Mouse (Mus musculus): ENCODE measurements around the gene 4930524J08Rik. TPM values are rescaled to one million over a fixed set of nuclear protein-coding genes. Genes with fewer than 3 reads are reported as not detected.

The 4930524J08Rik gene
- total and polyA plus RNA-seq, 3 experiments: 0.50 to 5.8 (median 0.72) TPM

GRCm38 (mm10) chr5:99977516-99978301 is 1.2 kb upstream of the 4930524J08Rik start:
- peak overlapping the region; percentile 92 for H3K4me2 ChIP-seq (ENCODE audit: insufficient read depth, low read depth, poor library complexity, severe bottlenecking)
- peaks cover 55% of the 10 kb centered on the region for H3K79me2 ChIP-seq (replicated peaks; ENCODE audit: control insufficient read depth, extremely low read depth, insufficient read depth, poor library complexity, severe bottlenecking)
- DNase-seq (ENCODE audit: extremely low read depth): peak; percentile 79
- H3K4me1 ChIP-seq (ENCODE audit: control insufficient read depth in 1 of 2, insufficient read depth in 2 of 2): peaks cover 6 to 35% of the 10 kb centered on the region in 2 experiments; a peak in 3 of 4 replicates
- peaks cover 6 to 31% of the 10 kb centered on the region in 2 experiments for H3K36me3 ChIP-seq (replicated peaks in 1 of 2; ENCODE audit: control insufficient read depth in 1 of 2, insufficient read depth in 1 of 2, low read length in 1 of 2)
- H3K9ac ChIP-seq (ENCODE audit: insufficient read depth, low read depth): peak overlapping the region; percentile 100
- in situ Hi-C loops (cut with MboI; ENCODE audit: low pct_ligation_motif_present, low pct_unique_long_range_greater_than_20kb, low sequenced_read_pairs) (no loop called here), dilution Hi-C loops (cut with MboI; ENCODE audit: extremely low pct_ligation_motif_present, extremely low pct_unique_long_range_greater_than_20kb, low sequenced_read_pairs) (no loop called here)
- peak overlapping the region; percentile 74 to 99 (median 97) for H3K4me3 ChIP-seq (replicated peaks in 1 of 3; ENCODE audit: low read depth in 2 of 3, low read length in 2 of 3, poor library complexity in 1 of 3)
- TF ChIP-seq TBP (conservative IDR thresholded peaks at IDR 0.05; ENCODE audit: low read depth, low read length) (0 out of 2 replicates have a peak, but pooled peaks have one; percentile 16), ZC3H11A (IDR thresholded peaks at IDR 0.05; ENCODE audit: low read depth, low read length) (no peak), ZMIZ1 (IDR thresholded peaks at IDR 0.05; ENCODE audit: low read depth, low read length) (no peak), JUN (IDR thresholded peaks at IDR 0.05; ENCODE audit: insufficient read depth, low read depth, low read length) (no peak), MAFK (IDR thresholded peaks at IDR 0.05; ENCODE audit: insufficient replicate concordance, low read length) (no peak), POLR2A (IDR thresholded peaks at IDR 0.05; ENCODE audit: low read depth, low read length) (no peak), KAT2A (IDR thresholded peaks at IDR 0.05; ENCODE audit: insufficient replicate concordance, low read length) (no peak), TCF12 (IDR thresholded peaks at IDR 0.05; ENCODE audit: low read depth, low read length) (peak; percentile 28; the same call in 1 of the 2 replicates), GABPA (IDR thresholded peaks at IDR 0.05; ENCODE audit: insufficient replicate concordance, low read depth, low read length) (no peak), USF1 (IDR thresholded peaks at IDR 0.05; ENCODE audit: low read depth, low read length) (no peak), ETS1 (conservative IDR thresholded peaks at IDR 0.05; ENCODE audit: low read depth, low read length) (no peak), MXI1 (IDR thresholded peaks at IDR 0.05; ENCODE audit: low read depth, low read length) (peak; percentile 74; the same call in 1 of the 2 replicates), MAZ (IDR thresholded peaks at IDR 0.05; ENCODE audit: low read depth, low read length) (no peak), EP300 (IDR thresholded peaks at IDR 0.05; ENCODE audit: low read length) (no peak), CHD1 (IDR thresholded peaks at IDR 0.05; ENCODE audit: low read depth, low read length) (no peak), MEF2A (IDR thresholded peaks at IDR 0.05; ENCODE audit: borderline replicate concordance, low read depth, low read length) (no peak), NRF1 (IDR thresholded peaks at IDR 0.05; ENCODE audit: low read depth, low read length) (0 out of 2 replicates have a peak, but pooled peaks have one; percentile 6), ZKSCAN1 (IDR thresholded peaks at IDR 0.05; ENCODE audit: borderline replicate concordance, low read depth, low read length) (no peak), MAX (IDR thresholded peaks at IDR 0.05; ENCODE audit: low read length) (no peak), SIN3A (IDR thresholded peaks at IDR 0.05; ENCODE audit: low read length) (peak; percentile 36), CTCF (conservative IDR thresholded peaks at IDR 0.05 in 1 of 2, IDR thresholded peaks at IDR 0.05 in 1 of 2; ENCODE audit: low read depth in 2 of 2, low read length in 2 of 2) (no peak), USF2 (conservative IDR thresholded peaks at IDR 0.05; ENCODE audit: low read depth, low read length) (no peak), E2F4 (IDR thresholded peaks at IDR 0.05; ENCODE audit: insufficient replicate concordance, low read depth, low read length) (peak; percentile 49; the same call in 1 of the 2 replicates), PAX5 (IDR thresholded peaks at IDR 0.05; ENCODE audit: low read length) (no peak), ELF1 (IDR thresholded peaks at IDR 0.05; ENCODE audit: low read depth, low read length) (0 out of 2 replicates have a peak, but pooled peaks have one; percentile 32), RCOR1 (conservative IDR thresholded peaks at IDR 0.05; ENCODE audit: low read depth, low read length) (no peak), UBTF (IDR thresholded peaks at IDR 0.05; ENCODE audit: low read depth, low read length) (no peak), JUND (conservative IDR thresholded peaks at IDR 0.05; ENCODE audit: low read depth, low read length) (no peak), RAD21 (IDR thresholded peaks at IDR 0.05; ENCODE audit: low read depth, low read length) (no peak), MYC (IDR thresholded peaks at IDR 0.05; ENCODE audit: low read depth, low read length) (no peak; the same call in 1 of the 2 replicates), CHD2 (IDR thresholded peaks at IDR 0.05; ENCODE audit: low read length) (peak; percentile 72), IRF4 (IDR thresholded peaks at IDR 0.05; ENCODE audit: low read depth, low read length) (0 out of 2 replicates have a peak, but pooled peaks have one; percentile 10), HCFC1 (IDR thresholded peaks at IDR 0.05; ENCODE audit: low read depth, low read length) (peak; percentile 4; the same call in 1 of the 2 replicates), POLR2AphosphoS2 (IDR thresholded peaks at IDR 0.05; ENCODE audit: low read depth, low read length) (no peak), SMC3 (IDR thresholded peaks at IDR 0.05; ENCODE audit: low read depth, low read length) (no peak), BHLHE40 (IDR thresholded peaks at IDR 0.05; ENCODE audit: low read depth, low read length) (0 out of 2 replicates have a peak, but pooled peaks have one; percentile 27), ZNF384 (IDR thresholded peaks at IDR 0.05; ENCODE audit: low read depth, low read length) (no peak), NELFE (IDR thresholded peaks at IDR 0.05; ENCODE audit: low read depth, low read length) (0 out of 2 replicates have a peak, but pooled peaks have one; percentile 34)
- peaks cover 3% of the 10 kb centered on the region for H3K9me3 ChIP-seq (replicated peaks; ENCODE audit: low read length)
- H3K27ac ChIP-seq (ENCODE audit: insufficient read depth, low read depth): peak overlapping the region; percentile 97
- H3K27me3 ChIP-seq (replicated peaks): no peaks in the 10 kb centered on the region
